Mouse (Mus musculus): ENCODE measurements around the gene Slc10a7. TPM values are rescaled to one million over a fixed set of nuclear protein-coding genes. Genes with fewer than 3 reads are reported as not detected.
"Not testable (repeated sequence)": the region's sequence is repeated elsewhere in the genome, so short reads cannot be mapped to it uniquely, and the experiment has no call there.

Slc10a7 gene
- 1 to 10 TPM; 5.6 to 6.8 TPM for total RNA-seq (2021)

DNA sequence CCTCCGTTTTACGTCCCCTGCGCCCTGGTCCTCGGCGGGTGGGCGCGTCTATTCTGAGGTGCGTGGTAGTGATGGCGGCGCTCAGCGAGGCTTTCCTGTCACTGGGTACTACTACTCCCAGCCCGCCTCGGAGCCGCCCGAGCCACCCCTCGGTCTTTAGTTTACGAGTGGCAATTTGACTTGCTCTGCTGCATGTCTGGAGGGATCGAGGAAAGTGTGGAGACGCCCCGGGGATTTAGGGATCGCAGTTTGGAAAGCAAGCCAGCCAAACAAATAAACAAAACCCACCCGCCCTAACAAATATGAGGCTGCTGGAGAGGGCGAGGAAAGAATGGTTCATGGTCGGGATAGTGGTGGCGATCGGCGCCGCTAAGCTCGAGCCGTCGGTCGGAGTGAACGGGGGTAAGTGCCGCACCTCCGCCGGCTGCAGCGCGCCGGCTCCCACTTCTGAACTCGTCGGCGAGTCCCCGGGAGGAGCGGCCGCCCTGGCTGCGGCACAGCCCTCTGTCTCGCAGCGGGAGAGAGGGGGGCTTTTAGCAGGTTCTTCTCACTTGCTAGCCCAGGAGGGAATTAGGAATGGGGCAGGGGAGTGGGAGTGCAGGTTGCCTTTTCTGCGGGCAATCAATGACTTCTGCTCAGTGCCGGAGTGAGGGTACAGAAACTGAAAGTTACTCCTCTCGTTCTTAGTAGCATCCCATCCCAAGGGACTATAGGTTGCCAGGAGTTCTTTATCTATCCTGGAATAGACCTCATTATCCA, at the start of gene Slc10a7:
Slc10a7 (plus strand) TSS at position 74 of the 759 bp plus-strand sequence.
- peak; percentile 89 to 92 for DNase-seq (ENCODE audit: extremely low spot score in 1 of 2, low spot score in 2 of 2)
- intact Hi-C loops (cut with DNase I) = loop anchor here (2.0 to 10.0 kb wide), 2 partner anchors 133 to 215 kb away; no protein-coding TSS in a partner anchor

DNA sequence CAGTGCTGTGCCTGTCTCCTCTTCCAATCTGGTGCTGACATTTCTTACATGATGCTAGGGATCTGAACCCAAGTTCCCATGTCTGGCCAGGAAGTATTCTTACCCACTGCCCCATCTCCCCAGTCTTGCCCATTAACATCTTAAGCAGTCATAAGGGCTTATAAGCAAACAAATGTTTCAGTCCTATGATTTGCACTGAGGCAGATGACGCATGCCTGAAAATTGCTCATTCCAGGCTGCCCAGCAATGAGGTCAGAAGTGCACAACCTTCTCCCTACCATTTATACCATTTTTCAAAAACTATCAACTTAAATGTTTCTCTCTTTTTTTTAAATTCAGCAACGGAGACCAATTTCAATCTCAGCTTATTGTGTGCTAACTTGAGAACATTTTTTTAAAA, 45.2 kb upstream of the Slc10a7 start:
- no peak for DNase-seq (ENCODE audit: extremely low spot score in 1 of 2, low spot score in 2 of 2)
- intact Hi-C loops (cut with DNase I) = no loop called here

DNA sequence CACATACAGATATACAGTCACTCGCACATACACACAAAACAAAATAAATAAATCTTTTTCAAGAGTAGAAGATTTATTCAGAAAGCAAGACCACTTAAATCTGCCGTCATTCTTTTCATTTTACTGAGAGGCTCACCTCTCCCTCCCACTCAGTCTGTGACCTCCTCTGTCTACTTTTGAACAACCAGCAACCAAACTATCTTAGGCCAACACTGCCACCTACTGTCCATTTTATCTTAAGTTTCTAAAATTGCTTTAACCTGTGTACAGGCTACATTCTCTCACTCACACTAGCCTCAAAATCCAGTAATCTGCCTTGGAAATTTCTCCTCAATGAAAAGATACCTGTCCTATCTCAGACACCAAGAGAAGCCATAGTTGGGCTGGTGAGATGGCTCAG, 41.3 kb upstream of the Slc10a7 start:
- no peak for DNase-seq (ENCODE audit: extremely low spot score in 1 of 2, low spot score in 2 of 2)
- intact Hi-C loops (cut with DNase I) = no loop called here

DNA sequence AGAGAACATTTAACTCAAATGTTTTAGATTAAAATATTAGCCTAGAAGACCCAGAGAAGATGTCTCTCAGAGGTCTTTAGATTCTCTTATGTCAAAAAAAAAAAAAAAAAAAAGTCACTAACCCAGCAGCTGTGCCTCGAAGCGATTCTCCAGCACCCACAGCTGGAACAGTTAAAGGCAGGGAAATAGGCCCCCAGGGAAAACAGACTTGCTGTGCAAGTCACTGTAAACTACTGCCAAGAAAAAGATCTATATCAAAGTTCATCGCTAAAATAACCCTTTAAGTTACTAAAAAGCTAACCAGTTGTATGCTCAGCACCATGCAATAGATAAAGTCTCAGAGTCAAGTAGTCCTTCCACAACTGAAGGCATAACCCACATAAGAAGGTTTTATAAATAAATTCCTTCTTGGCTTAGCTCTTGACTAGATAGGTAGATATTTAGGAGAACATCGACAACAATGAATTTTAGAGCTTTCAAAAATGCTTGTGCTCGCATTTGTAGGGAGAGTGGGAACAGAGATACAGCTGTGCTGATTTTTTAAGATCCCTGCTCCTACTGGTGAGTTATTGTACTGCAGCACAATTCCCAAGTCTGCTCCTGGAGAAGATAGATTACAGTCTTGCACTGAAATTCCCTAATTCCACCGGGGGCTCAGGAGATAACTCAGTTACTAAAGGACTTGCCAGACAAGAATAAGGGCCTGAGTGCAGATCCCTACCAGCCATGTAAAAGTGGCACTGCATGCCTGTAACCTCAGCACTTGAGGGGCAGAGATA, 31.9 kb upstream of the Slc10a7 start:
- intact Hi-C loops (cut with DNase I) = no loop called here
- DNase-seq (ENCODE audit: extremely low spot score in 1 of 2, low spot score in 2 of 2) = no peak

DNA sequence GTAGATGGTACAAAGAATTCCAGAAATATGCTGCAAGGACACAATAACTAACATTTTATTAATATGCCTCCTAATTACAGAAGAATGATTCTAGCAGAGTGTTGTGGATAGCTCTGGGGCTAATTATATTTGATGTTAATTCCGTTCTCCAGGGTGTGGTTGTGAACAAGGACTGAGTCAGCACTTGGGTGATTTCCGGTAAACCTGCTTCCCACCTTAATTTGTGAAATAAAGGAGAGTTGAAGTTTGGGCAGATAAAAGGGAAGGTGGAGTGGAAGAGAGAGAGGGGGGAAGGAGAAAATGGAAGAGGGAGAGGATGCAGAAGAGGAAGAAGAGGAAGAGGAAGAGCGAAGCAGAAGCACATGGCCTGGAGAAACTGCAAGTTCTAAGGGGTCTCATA, 19.4 kb upstream of the Slc10a7 start:
- no peak for DNase-seq (ENCODE audit: extremely low spot score in 1 of 2, low spot score in 2 of 2)
- intact Hi-C loops (cut with DNase I) = no loop called here

DNA sequence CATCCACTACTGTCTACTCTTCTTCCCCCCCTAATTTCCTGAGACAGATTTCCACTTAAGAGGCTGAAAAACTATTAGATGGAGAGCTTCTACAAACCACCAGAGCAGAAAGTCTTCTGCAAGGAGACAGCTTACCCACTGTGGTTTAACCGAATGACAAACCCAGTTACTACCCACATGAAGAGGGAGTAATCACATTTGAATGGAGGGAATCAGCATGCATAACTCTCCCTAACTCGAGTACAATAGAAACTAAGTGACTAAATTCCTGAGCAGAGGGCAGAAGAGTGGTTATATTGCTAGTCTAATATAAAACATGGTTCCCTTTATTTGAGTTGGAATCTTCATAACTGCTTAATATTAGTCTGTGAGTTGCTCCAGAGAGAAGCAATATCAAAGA, 16.1 kb upstream of the Slc10a7 start:
- DNase-seq (ENCODE audit: extremely low spot score in 1 of 2, low spot score in 2 of 2) = no peak
- intact Hi-C loops (cut with DNase I) = no loop called here

DNA sequence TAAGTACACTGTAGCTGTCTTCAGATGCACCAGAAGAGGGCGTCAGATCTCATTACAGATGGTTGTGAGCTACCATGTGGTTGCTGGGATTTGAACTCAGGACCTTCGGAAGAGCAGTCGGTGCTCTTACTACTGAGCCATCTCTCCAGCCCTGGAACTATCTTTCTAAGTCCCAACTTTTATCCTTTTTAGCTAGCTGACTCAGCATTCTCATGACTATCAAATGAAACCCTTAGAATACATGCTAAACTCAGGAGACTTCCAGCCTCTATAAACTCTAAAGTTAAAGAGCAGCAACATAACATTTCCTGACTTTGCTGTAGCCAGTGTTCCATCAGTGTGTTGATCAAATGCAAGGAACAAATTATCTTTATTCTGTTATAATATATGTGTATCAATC, 12.9 kb upstream of the Slc10a7 start:
- intact Hi-C loops (cut with DNase I); DNase-seq (ENCODE audit: extremely low spot score in 1 of 2, low spot score in 2 of 2): not testable (repeated sequence)

DNA sequence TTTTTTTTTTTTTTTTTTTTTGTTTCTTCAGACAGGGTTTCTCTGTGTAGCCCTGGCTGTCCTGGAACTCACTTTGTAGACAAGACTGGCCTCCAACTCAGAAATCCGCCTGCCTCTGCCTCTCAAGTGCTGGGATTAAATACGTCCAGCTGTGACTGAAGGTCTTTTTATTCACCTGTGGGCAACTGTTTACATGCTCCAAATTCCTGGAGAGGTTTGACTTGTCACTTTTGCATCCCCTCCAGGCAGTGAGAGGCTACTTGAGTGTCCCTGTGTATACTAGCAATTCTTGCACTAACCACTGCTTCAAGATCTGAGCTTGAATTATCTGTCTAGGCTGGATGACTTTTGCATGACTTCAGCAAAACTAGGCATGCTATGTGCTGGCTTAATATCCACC, 6.4 kb upstream of the Slc10a7 start:
- intact Hi-C loops (cut with DNase I) = no loop called here

DNA sequence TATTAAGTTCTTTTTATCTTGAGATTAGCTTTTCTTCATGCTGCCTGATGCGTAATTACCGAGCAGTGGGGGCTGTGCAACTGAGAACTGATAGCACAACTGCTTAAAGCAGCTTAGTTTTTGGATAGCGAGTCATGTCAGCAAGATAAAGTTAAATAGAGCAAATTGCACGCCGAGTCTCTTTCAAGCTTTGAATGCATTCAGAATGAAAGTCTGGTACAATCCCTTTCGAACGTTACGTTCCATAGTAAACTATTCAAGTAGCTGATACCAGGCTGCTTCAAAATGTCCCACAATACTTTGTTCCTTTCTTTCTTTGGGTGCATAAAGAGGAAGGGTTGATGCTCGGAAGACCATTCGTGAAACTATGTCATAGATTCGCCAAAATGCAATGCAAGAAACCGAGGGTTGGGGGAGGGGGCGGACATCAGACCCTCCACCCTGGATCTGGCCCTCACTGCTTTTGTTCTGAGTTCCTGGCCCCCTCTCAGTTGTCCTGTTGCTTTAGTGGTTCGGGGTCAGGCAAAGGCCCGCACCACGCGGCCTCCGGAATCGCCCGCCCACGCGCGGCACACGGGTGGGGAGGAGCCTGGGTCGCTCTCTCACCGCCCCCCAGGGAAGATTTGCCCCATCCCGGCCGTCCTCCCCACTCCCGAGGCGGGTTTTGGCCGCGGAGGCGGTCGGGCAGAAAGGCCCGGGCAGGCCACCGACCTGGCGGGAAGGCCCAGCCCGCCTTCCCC, 997 bp upstream of the Slc10a7 start:
- DNase-seq (ENCODE audit: extremely low spot score in 1 of 2, low spot score in 2 of 2) = peak; percentile 26 to 72
- intact Hi-C loops (cut with DNase I) = loop anchor here (2.0 kb wide), 1 partner anchor 135 kb away; no protein-coding TSS in a partner anchor

More for the DNA sequence above, 6.4 kb upstream of the Slc10a7 start:
- no peak for DNase-seq (ENCODE audit: extremely low spot score in 1 of 2, low spot score in 2 of 2)

DNA sequence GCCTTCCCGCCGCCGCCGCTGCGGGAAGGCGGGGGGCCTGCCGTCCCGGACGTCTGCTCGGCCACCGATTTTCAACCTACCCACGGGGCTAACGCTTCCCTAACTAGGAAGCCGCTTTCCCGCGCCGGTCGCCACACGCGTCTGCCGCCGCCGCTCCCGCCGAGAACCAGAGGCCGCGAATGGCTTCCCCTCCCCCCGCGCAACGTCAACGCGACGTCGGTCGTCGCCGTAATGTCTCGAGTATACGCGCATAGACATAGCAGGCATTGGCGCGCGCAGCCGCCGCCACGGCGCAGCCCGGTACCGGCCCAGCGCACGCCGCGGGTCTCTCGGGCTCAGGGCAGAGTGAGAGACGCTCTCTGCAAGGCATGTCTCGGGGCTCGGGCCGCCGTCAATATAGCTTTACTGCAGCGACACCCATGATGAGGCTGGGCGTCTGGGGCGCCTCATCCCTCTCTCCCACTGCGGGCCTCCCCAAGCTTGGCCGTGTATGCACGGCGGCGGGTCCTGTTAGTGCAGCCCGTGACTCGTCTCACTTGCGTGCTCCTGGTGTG, 350 bp upstream of the Slc10a7 start, which contains the start of gene Rbmxl1:
Rbmxl1 (minus strand) TSS at position 180 of the 554 bp plus-strand sequence.
- intact Hi-C loops (cut with DNase I) = loop anchor here (2.0 kb wide), 1 partner anchor 134 kb away; no protein-coding TSS in a partner anchor

DNA sequence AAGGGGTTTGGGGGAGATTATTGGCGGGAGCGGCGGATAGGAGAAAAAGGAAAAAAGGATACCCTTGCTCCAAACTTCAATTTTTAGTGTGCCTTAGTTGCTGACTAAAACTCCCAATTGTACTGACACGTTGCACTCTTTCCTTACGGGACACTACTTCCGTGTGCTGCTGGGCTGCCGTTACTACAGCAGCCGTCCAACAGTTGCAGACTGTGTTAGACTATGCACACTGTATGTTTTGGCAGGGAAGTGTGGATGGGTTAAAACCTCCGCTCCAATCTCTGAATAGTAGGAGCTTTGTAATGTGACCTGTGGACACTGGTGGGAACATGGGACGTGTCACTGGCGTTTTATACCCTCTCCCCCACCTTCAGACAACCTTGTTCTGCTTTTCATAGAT, 948 bp downstream of the Slc10a7 start:
- intact Hi-C loops (cut with DNase I) = loop anchor here (10.0 kb wide), 1 partner anchor 215 kb away; no protein-coding TSS in a partner anchor
- no peak for DNase-seq (ENCODE audit: extremely low spot score in 1 of 2, low spot score in 2 of 2)

More for the DNA sequence above, 350 bp upstream of the Slc10a7 start, which contains the start of gene Rbmxl1:
- DNase-seq (ENCODE audit: extremely low spot score in 1 of 2, low spot score in 2 of 2) = peak; percentile 90 to 95

DNA sequence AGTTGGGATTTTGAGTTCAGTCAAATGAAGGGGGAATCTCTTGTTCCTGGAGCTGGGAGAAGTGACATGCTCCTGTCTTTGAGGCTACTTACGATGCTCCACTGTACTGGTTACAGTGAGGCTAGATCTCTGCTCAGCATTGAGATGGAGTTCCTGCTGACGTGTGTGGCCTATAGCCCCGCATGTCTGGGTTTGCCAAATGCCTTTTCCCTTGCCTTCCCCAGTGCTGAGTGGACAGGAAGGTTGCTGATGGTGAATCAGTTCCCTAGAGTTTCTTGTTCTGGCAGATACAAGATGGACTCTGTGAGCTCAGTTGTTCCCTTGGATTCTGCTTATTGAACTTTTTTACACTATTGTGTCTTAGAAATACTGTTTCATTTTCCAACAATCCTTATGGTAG, 1.8 kb downstream of the Slc10a7 start:
- no peak for DNase-seq (ENCODE audit: extremely low spot score in 1 of 2, low spot score in 2 of 2)
- intact Hi-C loops (cut with DNase I) = loop anchor here (10.0 kb wide), 1 partner anchor 214 kb away; no protein-coding TSS in a partner anchor

DNA sequence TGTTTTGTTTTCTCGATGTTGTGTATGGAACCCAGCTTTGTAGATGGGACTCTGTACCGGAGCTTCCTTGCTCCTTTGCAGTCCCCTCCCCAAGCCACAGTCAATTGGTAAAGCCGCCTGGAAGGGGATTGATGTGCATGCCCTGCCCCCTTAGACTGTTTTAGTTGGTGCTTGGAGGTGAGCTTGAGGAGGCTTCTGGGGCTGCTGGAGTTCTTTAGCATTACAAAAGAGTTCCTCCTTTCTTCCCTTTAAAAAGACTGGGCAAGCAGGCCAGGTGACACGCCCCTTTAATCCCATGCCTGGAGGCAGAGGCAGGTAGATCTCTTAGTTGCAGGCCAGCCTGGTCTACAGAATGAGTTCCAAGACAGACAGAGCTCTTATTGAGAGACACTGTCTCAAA, 4.0 kb downstream of the Slc10a7 start:
- intact Hi-C loops (cut with DNase I) = loop anchor here (10.0 kb wide), 1 partner anchor 212 kb away; no protein-coding TSS in a partner anchor

DNA sequence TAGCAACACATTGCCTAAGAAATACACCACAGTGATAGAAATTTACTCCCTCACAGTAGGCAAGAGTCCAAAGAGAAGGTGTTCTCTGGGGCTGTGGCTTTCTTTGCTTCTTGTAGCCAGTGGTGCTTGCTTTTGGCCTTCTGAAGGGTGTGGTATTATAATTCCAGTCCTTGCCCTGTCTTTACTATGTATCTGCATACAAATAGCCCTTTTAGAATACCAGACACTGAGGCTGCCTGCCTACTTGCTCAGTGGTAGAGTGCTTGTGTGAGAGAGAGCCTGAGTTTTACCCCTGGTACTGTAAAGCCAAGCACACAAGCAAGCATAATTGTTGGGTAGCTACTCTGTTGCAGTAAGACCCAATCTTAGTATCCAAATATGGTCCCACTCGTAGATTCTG, 5.6 kb downstream of the Slc10a7 start:
- DNase-seq (ENCODE audit: extremely low spot score in 1 of 2, low spot score in 2 of 2) = no peak
- intact Hi-C loops (cut with DNase I) = loop anchor here (10.0 kb wide), 1 partner anchor 210 kb away; no protein-coding TSS in a partner anchor

More for the DNA sequence above, 4.0 kb downstream of the Slc10a7 start:
- DNase-seq (ENCODE audit: extremely low spot score in 1 of 2, low spot score in 2 of 2) = no peak

DNA sequence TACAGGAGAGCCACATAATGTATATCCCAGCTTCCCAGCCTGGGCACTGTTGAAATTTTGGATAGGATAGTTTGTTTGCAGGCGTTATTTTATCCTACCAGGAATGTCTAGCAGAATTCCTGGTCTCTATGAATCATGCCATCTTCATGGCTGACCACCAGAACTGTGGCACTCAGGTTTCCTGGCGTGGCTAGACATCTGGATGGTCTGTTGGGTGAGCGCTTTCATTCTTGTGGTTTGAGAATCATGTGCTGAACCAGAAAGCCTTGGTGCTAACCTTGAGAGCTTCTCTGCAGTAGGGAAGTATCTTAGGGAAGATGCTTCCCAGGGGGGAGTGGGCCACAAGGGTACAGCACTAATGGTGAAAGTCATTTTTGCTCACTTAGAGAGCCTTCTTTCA, 6.0 kb downstream of the Slc10a7 start:
- intact Hi-C loops (cut with DNase I) = loop anchor here (10.0 kb wide), 1 partner anchor 210 kb away; no protein-coding TSS in a partner anchor
- DNase-seq (ENCODE audit: extremely low spot score in 1 of 2, low spot score in 2 of 2) = no peak

DNA sequence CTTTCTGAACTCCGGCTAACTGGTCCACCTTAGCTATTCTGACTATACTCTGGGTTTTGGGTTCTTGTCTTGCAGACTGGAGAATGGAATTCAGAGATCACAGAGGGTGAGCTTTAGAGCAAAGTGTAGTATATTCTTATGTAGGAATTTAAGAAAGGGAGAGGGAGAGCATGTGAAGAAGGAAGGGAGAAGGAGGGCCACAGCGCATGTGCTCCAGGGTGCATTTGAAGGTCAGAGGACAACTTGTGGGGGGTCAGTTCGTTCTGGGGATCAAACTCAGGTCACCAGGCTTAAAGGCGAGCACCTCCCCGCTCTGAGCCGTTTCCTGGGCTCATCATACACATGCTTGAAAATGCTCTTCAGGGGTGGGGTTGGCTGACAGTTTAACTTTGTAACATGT, 24.8 kb downstream of the Slc10a7 start:
- no peak for DNase-seq (ENCODE audit: extremely low spot score in 1 of 2, low spot score in 2 of 2)
- intact Hi-C loops (cut with DNase I) = no loop called here

DNA sequence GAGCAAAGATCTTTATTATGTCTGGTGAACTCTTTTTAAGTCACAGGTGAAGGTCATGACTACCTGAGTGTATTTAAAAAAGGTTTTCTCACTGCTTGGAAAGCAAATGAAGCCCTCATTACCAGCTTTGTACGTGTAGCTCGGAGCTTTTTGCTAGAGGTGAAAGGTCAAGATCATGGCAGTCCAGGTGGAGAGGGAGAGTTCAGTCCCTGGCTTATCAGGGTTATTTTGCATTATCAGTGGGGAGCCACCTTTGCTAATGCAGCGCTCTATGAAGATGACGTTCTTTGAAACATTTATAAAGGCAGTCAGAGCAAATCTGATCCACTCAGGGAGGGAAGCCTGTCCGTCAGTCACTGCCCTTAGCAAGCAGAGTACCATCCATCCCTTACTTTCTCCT, 27.6 kb downstream of the Slc10a7 start:
- no peak for DNase-seq (ENCODE audit: extremely low spot score in 1 of 2, low spot score in 2 of 2)
- intact Hi-C loops (cut with DNase I) = no loop called here

DNA sequence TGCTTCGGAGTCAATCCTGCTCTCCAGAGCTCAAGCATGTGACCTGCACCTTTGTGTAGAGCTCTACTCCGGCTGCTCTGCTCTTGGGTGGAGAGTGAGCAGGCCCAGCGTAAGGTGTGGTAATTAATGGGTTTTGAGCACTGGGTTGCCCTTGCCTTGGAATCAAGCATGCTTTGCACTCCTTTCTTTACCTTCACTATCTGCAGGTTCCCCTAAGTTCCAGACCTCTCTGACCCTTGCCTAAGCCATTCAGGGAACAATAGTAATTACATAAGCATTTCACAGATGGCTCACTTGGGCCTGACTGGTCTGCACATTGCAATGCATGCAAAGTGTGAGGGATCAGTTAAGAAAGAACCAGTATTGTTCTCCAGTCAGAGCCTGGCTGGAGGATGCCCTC, 28.6 kb downstream of the Slc10a7 start:
- intact Hi-C loops (cut with DNase I) = no loop called here
- DNase-seq (ENCODE audit: extremely low spot score in 1 of 2, low spot score in 2 of 2) = no peak
